7 mouse cellular contexts compared by ENCODE assay signal in genomic region chr15:94722759-94723158, GRCm38 (mm10).
DNase-seq lines count a peak whose midpoint lies in the region.

No protein-coding gene starts in this region.

- peak; percentile 76 for DNase-seq in testis, postnatal 10 days (ENCODE audit: low spot score)
- DNase-seq in testis, postnatal 14 days (ENCODE audit: low spot score), result no peak
- DNase-seq in adrenal gland, adult 2 months, result peak; percentile 38
- peak; percentile 60 to 79 for DNase-seq in cerebellum, postnatal 36 days
- DNase-seq in hindlimb bud, embryonic 11.5 days (ENCODE audit: extremely low spot score, low read depth, low spot score), result peak; percentile 66
- DNase-seq in left cerebral cortex, postnatal 36 days (ENCODE audit: low spot score in 2 of 2), result peak; percentile 44 to 70
- DNase-seq in right cerebral cortex, postnatal 4 days, result peak; percentile 83

- intact Hi-C loops in left cerebral cortex, postnatal 36 days (cut with DNase I), result loop anchor here (2.0 to 5.0 kb wide), 3 partner anchors 46 to 852 kb away; partner anchors contain the start of gene Nell2
